Mouse (Mus musculus): ENCODE data around the gene Olfr275.
A peak's percentile ranks its signal among the peaks of the same experiment; 100 is the strongest.
"Not testable (repeated sequence)": the region's sequence is repeated elsewhere in the genome, so short reads cannot be mapped to it uniquely, and the experiment has no call there.

The Olfr275 gene

DNA sequence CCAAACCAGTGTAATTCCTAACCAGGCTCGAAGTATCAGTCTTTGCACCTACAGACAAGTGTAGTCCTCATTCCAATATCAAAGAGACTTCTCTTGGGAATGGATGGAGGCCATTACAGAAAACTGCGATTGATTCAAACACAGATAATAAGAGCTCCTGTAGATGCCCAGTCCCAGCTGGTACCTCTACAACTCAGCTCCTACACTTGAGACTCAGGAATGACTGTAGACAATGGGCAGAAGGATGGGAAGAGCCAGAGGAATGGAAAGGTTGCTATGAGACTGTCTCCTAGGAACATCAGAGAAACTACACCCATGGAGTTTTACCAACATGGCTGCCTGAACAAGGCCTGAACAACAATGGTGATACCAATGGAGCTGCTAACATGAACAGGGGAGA is at the start of gene Olfr275:
TSS of gene Olfr275 (plus strand) at position 301 of the 400 bp plus-strand sequence.
- DNase-seq = no peak

DNA sequence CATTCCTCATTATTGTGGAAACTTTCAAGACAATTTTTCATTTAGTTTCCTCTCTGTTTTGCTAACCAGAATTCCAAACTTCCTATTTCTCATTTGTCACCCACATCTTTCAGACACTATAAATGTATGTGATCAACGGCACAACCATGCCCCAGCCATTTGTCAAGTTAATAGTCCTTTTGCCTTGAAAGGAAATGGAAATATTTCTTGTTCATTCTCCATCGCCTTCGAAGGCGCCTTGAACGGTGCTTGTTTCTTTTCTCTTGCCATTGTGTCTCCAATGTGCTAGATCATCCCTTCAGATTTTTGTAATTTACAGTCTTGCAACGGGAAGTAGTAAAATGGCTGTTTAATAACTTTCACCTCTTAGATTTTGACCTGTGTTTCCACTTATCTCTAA is 48.8 kb upstream of the Olfr275 start:
- DNase-seq = no peak

DNA sequence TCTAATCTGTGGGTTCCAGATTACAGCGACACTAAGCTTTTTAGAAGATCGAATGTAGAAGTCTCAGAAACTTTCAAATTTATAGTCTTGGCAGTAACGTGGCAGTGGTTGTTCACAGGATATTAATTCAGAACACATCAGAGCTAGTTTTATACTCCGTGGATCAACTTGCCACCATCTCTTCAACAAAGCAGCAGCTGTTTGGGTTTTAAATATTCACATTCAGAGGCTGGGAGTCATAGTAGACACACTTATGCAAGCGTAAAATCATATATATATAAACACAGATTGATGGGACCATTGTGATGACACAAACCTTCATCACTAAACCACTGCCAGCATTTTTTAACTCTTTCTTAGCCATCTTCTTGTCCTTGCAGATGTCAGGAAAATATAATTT is 42.2 kb upstream of the Olfr275 start:
- DNase-seq = no peak

DNA sequence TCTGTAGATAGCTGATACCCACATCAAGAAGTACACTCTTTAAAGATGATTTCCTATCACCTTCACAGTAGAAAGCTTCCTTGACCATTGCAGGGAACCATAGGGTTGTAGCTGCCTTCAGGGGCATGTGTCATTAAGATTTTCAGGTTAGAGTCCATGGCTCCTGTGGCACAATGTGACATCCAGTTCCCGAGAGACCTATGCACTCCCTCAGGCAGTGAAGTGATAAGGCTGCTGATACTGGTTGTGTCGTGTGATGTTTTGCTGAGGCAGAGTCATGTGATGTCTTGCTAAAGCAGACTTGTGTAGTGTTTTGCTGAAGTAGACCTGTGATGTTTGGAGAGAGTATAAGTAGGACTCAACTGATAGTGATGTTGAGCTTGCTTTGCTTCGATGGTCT is 14.4 kb upstream of the Olfr275 start:
- no peak for DNase-seq

DNA sequence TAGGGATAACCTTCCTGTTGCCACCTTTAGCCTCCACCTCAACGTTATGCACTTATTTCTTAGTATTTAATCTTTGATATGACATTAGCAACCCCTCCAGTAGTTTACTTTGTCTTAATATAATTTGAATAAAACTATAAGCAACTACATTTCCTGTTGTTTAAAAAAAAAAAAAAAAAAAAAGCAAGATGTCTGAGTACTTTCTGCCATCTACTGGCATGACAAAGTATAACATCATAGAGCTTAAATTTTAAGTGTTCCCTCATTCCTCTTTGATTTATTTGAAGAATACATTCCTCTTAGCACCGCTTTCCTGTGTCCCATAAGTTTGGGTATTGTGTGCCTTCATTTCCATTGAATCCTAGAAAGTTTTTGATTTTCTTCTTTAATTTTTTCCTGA is 2.5 kb upstream of the Olfr275 start:
- DNase-seq = no peak

DNA sequence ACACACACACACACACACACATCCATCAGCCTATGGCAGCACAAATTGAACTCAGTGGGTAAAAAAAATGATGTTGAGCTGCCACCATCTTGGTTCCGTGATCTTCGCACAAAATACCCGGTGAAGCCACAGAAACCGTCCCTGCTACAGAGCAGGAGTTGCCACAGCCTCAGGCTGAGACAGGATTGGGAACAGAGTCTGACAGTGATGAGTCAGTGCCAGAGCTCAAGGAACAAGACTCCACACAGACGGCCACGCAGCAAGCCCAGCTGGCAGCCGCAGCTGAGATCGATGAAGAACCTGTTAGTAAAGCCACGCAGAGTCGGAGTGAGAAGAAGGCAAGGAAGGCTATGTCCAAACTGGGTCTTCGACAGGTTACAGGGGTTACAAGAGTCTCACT is 7.0 kb downstream of the Olfr275 start:
- DNase-seq = no peak

DNA sequence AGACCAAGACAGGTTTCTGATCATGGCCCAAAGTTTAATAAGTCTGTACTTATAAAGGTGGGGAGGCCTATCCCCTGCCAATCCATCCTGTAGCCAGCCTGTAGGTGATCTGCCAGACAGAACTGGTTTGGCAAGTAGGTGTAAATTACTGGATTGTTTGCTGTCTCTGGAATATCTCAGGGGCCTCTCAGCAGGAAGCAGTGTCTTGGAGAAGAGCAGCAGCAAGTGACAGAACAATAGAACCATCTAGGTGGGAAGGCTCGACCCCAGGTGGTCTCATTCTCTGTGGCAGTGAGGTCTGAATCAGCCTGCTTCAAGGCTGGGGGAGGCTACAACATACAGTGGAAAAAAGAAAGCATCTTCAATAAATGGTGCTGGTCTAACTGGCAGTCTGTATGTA is 31.0 kb downstream of the Olfr275 start:
- not testable (repeated sequence) for DNase-seq

DNA sequence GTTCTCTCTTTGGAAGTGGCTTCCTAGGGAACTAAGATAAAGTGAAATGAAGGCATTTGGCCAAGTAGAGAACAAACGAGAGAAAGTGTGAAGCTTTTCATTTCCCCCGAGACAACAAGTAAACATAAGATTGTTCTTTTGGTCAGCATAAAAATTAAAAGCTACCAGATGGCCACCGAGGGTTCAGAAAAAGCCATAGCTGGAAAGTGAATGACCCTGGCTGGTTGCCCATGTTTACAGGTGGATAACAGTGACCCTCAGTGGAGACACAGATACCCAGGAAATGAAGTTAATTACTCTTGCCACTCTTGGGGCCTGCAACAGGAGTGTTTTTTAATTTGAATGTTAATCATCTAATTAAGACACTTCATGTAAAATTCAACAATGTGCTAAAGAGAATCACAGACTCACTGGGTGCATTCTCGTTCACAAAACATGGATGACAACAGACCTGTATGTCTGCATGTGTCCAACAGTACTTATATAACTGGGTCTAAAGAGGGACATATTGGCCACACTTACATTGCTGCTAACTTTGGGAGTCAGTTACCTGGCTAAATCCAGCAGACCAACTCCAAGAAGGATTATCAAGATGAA is 34.7 kb downstream of the Olfr275 start:
- DNase-seq = peak; percentile 24 to 37

DNA sequence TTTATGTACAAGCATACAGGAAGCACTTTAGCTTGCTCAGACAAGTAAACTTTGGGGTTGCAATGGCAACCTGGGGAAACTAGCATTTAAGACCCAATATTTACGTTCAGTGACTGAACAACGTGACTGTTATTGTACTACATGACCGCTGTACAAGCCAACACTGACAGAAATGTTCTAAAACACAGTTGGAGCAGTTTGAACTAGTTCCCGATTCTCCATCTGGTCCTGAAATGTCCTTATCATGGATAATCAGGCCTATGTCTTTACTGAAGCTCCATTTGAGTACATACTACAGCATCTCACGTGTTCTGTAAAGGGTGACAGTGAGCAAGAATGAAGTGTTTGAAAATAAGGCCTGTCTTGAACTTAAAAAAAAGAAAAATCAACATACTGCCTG is 35.3 kb downstream of the Olfr275 start:
- no peak for DNase-seq

DNA sequence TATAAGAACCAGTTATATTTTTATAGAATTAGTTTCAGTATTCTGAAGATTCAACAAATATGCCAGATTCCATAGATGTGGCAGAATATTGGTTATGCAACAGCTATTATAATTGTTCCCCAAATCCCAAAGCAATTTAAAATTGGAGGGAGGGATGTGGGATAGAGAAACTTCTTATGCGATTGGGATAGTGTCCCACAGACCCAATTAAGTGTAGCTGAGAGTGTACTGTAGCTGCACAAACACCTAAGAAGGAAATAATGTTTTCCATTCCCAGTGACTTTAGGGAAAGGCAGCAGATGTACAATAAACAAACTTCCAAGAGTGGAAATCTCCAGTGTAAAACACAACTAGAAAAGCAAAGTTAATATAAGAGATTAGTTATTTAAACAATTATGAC is 44.7 kb downstream of the Olfr275 start, which contains the start of gene Olfr273:
TSS of gene Olfr273 (minus strand) at position 101 of the 400 bp plus-strand sequence.
- DNase-seq = no peak

DNA sequence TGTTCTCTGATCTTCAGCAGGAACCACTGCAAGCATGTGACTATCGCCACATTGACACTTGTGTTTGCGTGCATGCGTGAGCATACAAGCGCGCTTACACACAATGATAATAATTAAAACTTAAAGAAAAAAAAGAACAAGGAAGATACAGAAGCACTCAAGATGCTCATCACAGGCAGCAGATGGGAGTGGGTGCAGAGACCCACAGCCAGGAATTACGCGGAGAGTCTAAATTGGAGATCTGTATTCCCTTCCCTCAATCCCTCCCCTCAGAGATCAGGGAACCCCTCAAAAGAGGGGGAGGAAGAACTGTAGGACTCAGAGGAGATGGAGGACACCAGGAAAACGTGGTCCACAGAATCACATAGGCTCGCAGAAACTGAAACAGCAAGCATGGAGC is 49.8 kb downstream of the Olfr275 start:
- no peak for DNase-seq

Data from cerebellum, postnatal 36 days (tissue).